Mouse (Mus musculus): ENCODE data around the gene Epb41l2. TPM values are rescaled to one million over a fixed set of nuclear protein-coding genes. Genes with fewer than 3 reads are reported as not detected.

Gene Epb41l2
- total and polyA plus RNA-seq, 2 experiments = 6.8 to 17.4 TPM

GRCm38 (mm10) chr10:25519954-25520353, 160.4 kb downstream of the Epb41l2 start:
- H3K36me3 ChIP-seq (ENCODE audit: control insufficient read depth, insufficient read depth, low read length) = peaks cover 3% of the 10 kb centered on the region; the same call in 1 of the 2 replicates
- H3K4me1 ChIP-seq (ENCODE audit: control insufficient read depth, insufficient read depth, low read length) = peaks cover 14% of the 10 kb centered on the region
- no peaks in the 10 kb centered on the region for H3K79me2 ChIP-seq (ENCODE audit: control insufficient read depth, insufficient read depth, low read length)
- TF ChIP-seq CTCF (IDR thresholded peaks at IDR 0.05; ENCODE audit: low read depth, low read length) = no peak
- no peak for TF ChIP-seq POLR2A (IDR thresholded peaks at IDR 0.05; ENCODE audit: extremely low read depth, insufficient read depth, low read length)
- 7% methylated on average over 3 of the region's 3 CpGs for WGBS
- DNase-seq (ENCODE audit: extremely low read depth, low read depth, low spot score) = peak; percentile 99
- no peak overlapping the region for H3K4me3 ChIP-seq (ENCODE audit: insufficient read depth, low read depth, low read length)
- peak overlapping the region; percentile 11 for H3K27ac ChIP-seq (replicated peaks; ENCODE audit: insufficient read depth, low read depth, low read length)
- no peaks in the 10 kb centered on the region for H3K27me3 ChIP-seq (ENCODE audit: control insufficient read depth, insufficient read depth, low read length)
- H3K9ac ChIP-seq (ENCODE audit: low read depth, low read length) = no peak overlapping the region

GRCm38 (mm10) chr10:25520428-25520827, 160.8 kb downstream of the Epb41l2 start:
- Histone ChIP-seq H3K9ac (ENCODE audit: low read depth, low read length) (no peak overlapping the region), H3K36me3 (ENCODE audit: control insufficient read depth, insufficient read depth, low read length) (peaks cover 4% of the 10 kb centered on the region; the same call in 1 of the 2 replicates), H3K27me3 (ENCODE audit: control insufficient read depth, insufficient read depth, low read length) (no peaks in the 10 kb centered on the region), H3K4me1 (ENCODE audit: control insufficient read depth, insufficient read depth, low read length) (peaks cover 14% of the 10 kb centered on the region), H3K27ac (replicated peaks; ENCODE audit: insufficient read depth, low read depth, low read length) (peak overlapping the region; percentile 87), H3K79me2 (ENCODE audit: control insufficient read depth, insufficient read depth, low read length) (no peaks in the 10 kb centered on the region), H3K4me3 (ENCODE audit: insufficient read depth, low read depth, low read length) (no peak overlapping the region)
- TF ChIP-seq POLR2A (IDR thresholded peaks at IDR 0.05; ENCODE audit: extremely low read depth, insufficient read depth, low read length) = no peak
- no peak for TF ChIP-seq CTCF (IDR thresholded peaks at IDR 0.05; ENCODE audit: low read depth, low read length)
- WGBS = 48% methylated on average over 5 of the region's 5 CpGs
- no peak for DNase-seq (ENCODE audit: extremely low read depth, low read depth, low spot score)

GRCm38 (mm10) chr10:25523727-25524126, 164.1 kb downstream of the Epb41l2 start:
- WGBS = 91% methylated on average over 8 of the region's 8 CpGs

GRCm38 (mm10) chr10:25526156-25526555, 166.6 kb downstream of the Epb41l2 start:
- no peak for DNase-seq (ENCODE audit: extremely low read depth, low read depth, low spot score)
- Histone ChIP-seq H3K27ac (replicated peaks; ENCODE audit: insufficient read depth, low read depth, low read length) (peak overlapping the region; percentile 23; the same call in 1 of the 2 replicates), H3K4me3 (ENCODE audit: insufficient read depth, low read depth, low read length) (no peak overlapping the region), H3K79me2 (ENCODE audit: control insufficient read depth, insufficient read depth, low read length) (no peaks in the 10 kb centered on the region), H3K9ac (ENCODE audit: low read depth, low read length) (no peak overlapping the region), H3K36me3 (ENCODE audit: control insufficient read depth, insufficient read depth, low read length) (peaks cover 44% of the 10 kb centered on the region), H3K27me3 (ENCODE audit: control insufficient read depth, insufficient read depth, low read length) (no peaks in the 10 kb centered on the region), H3K4me1 (ENCODE audit: control insufficient read depth, insufficient read depth, low read length) (peaks cover 2% of the 10 kb centered on the region)
- TF ChIP-seq POLR2A (IDR thresholded peaks at IDR 0.05; ENCODE audit: extremely low read depth, insufficient read depth, low read length) = no peak
- TF ChIP-seq CTCF (IDR thresholded peaks at IDR 0.05; ENCODE audit: low read depth, low read length) = no peak
- WGBS = 81% methylated on average over 4 of the region's 4 CpGs

More at GRCm38 (mm10) chr10:25523727-25524126, 164.1 kb downstream of the Epb41l2 start:
- Histone ChIP-seq H3K9ac (ENCODE audit: low read depth, low read length) (no peak overlapping the region), H3K4me1 (ENCODE audit: control insufficient read depth, insufficient read depth, low read length) (peaks cover 14% of the 10 kb centered on the region), H3K79me2 (ENCODE audit: control insufficient read depth, insufficient read depth, low read length) (no peaks in the 10 kb centered on the region), H3K4me3 (ENCODE audit: insufficient read depth, low read depth, low read length) (no peak overlapping the region), H3K27ac (replicated peaks; ENCODE audit: insufficient read depth, low read depth, low read length) (no peak overlapping the region), H3K27me3 (ENCODE audit: control insufficient read depth, insufficient read depth, low read length) (no peaks in the 10 kb centered on the region), H3K36me3 (ENCODE audit: control insufficient read depth, insufficient read depth, low read length) (peaks cover 32% of the 10 kb centered on the region)
- TF ChIP-seq POLR2A (IDR thresholded peaks at IDR 0.05; ENCODE audit: extremely low read depth, insufficient read depth, low read length) (no peak), CTCF (IDR thresholded peaks at IDR 0.05; ENCODE audit: low read depth, low read length) (no peak)
- no peak for DNase-seq (ENCODE audit: extremely low read depth, low read depth, low spot score)

- no peak overlapping the region for H3K4me3 ChIP-seq (ENCODE audit: insufficient read depth, low read depth, low read length)
- H3K27me3 ChIP-seq (ENCODE audit: control insufficient read depth, insufficient read depth, low read length) = no peaks in the 10 kb centered on the region
- TF ChIP-seq CTCF (IDR thresholded peaks at IDR 0.05; ENCODE audit: low read depth, low read length) = no peak
- H3K36me3 ChIP-seq (ENCODE audit: control insufficient read depth, insufficient read depth, low read length) = peaks cover 46% of the 10 kb centered on the region
- DNase-seq (ENCODE audit: extremely low read depth, low read depth, low spot score) = no peak
- no peak overlapping the region for H3K27ac ChIP-seq (replicated peaks; ENCODE audit: insufficient read depth, low read depth, low read length)
- H3K9ac ChIP-seq (ENCODE audit: low read depth, low read length) = no peak overlapping the region
- H3K79me2 ChIP-seq (ENCODE audit: control insufficient read depth, insufficient read depth, low read length) = peaks cover under 1% of the 10 kb centered on the region; the same call in 1 of the 2 replicates
- WGBS = 89% methylated on average over 4 of the region's 4 CpGs
- H3K4me1 ChIP-seq (ENCODE audit: control insufficient read depth, insufficient read depth, low read length) = no peaks in the 10 kb centered on the region; the same call in 1 of the 2 replicates
Measured at GRCm38 (mm10) chr10:25526622-25527021, 167.0 kb downstream of the Epb41l2 start.

GRCm38 (mm10) chr10:25527126-25527525, 167.5 kb downstream of the Epb41l2 start:
- TF ChIP-seq CTCF (IDR thresholded peaks at IDR 0.05; ENCODE audit: low read depth, low read length) (no peak), POLR2A (IDR thresholded peaks at IDR 0.05; ENCODE audit: extremely low read depth, insufficient read depth, low read length) (no peak)
- H3K27me3 ChIP-seq (ENCODE audit: control insufficient read depth, insufficient read depth, low read length) = no peaks in the 10 kb centered on the region
- no peak overlapping the region for H3K27ac ChIP-seq (replicated peaks; ENCODE audit: insufficient read depth, low read depth, low read length)
- no peak overlapping the region for H3K9ac ChIP-seq (ENCODE audit: low read depth, low read length)
- peaks cover 2% of the 10 kb centered on the region; the same call in 1 of the 2 replicates for H3K4me1 ChIP-seq (ENCODE audit: control insufficient read depth, insufficient read depth, low read length)
- 44% methylated on average over 3 of the region's 3 CpGs for WGBS
- peak; percentile 60 for DNase-seq (ENCODE audit: extremely low read depth, low read depth, low spot score)
- peaks cover 49% of the 10 kb centered on the region for H3K36me3 ChIP-seq (ENCODE audit: control insufficient read depth, insufficient read depth, low read length)
- peaks cover 3% of the 10 kb centered on the region; the same call in 1 of the 2 replicates for H3K79me2 ChIP-seq (ENCODE audit: control insufficient read depth, insufficient read depth, low read length)
- no peak overlapping the region for H3K4me3 ChIP-seq (ENCODE audit: insufficient read depth, low read depth, low read length)
